Mouse (Mus musculus) megakaryocyte, adult 5-6 weeks (primary cell): Measurements from ENCODE around the gene Atp2a1. TPM values are rescaled to one million over a fixed set of nuclear protein-coding genes. Genes with fewer than 3 reads are reported as not detected.
"Not testable (repeated sequence)": the region's sequence is repeated elsewhere in the genome, so short reads cannot be mapped to it uniquely, and the experiment has no call there.

ENCODE experiments used
- ATAC-seq: 2 replicates; pipeline ENCODE4 v1.8.0; 2016; ENCODE audit warnings: mild to moderate bottlenecking, inconsistent platforms; ENCODE audit not compliant: poor library complexity, severe bottlenecking
- total RNA-seq, 2 experiments: library from RNA; stranded (forward) in 1 of 2; stranded (reverse) in 1 of 2; fragments of 153-499, 151-499 nt in 1 of 2; fragments of 221-1000, 200-1000 nt in 1 of 2; gene quantifications; 2 replicates each; pipeline versions ENCODE4 v1.2.3 to v1.2.4; 2015 to 2017

Atp2a1 gene
- total RNA-seq, 2 experiments from 2014 or later: 0.07 TPM; not detected in 1

- ATAC-seq: no peak
Measured at GRCm38 (mm10) chr7:126417606-126418005, 45.3 kb downstream of the Atp2a1 start.

GRCm38 (mm10) chr7:126417045-126417444 lies 45.9 kb downstream of the Atp2a1 start:
- ATAC-seq: no peak

GRCm38 (mm10) chr7:126416615-126417014 lies 46.3 kb downstream of the Atp2a1 start:
- peak; percentile 57 for ATAC-seq

GRCm38 (mm10) chr7:126414725-126415124 lies 48.2 kb downstream of the Atp2a1 start, which contains the start of gene Cd19:
TSS of gene Cd19 (minus strand) at chr7:126414889.
- no peak for ATAC-seq

- no peak for ATAC-seq
Measured at GRCm38 (mm10) chr7:126411061-126411460, 51.8 kb downstream of the Atp2a1 start.

GRCm38 (mm10) chr7:126408686-126409085 lies 54.2 kb downstream of the Atp2a1 start:
- ATAC-seq: no peak

- not testable (repeated sequence) for ATAC-seq
Measured at GRCm38 (mm10) chr7:126402518-126402917, 60.4 kb downstream of the Atp2a1 start.

GRCm38 (mm10) chr7:126399548-126399947 lies 63.4 kb downstream of the Atp2a1 start:
- ATAC-seq: peak; percentile 50

- ATAC-seq: no peak
Measured at GRCm38 (mm10) chr7:126397822-126398221, 65.1 kb downstream of the Atp2a1 start.

- no peak for ATAC-seq
Measured at GRCm38 (mm10) chr7:126397221-126397620, 65.7 kb downstream of the Atp2a1 start.

- ATAC-seq: peak; percentile 99
Measured at GRCm38 (mm10) chr7:126396298-126397119, 66.4 kb downstream of the Atp2a1 start, which contains the start of gene Nfatc2ip. TSS of gene Nfatc2ip (minus strand) at chr7:126396737.

Other genes starting within 250 kb of the Atp2a1 start
- gene Sbk1, start 190.5 kb downstream of the Atp2a1 start, total RNA-seq (2015): 4.7 and 5.2 TPM in 2 replicates
- gene Sbk1, start 190.5 kb downstream of the Atp2a1 start, total RNA-seq (2017): 5.1 and 5.6 TPM in 2 replicates
- 3.2 and 7.3 TPM in 2 replicates for gene Lat, start 93.5 kb downstream of the Atp2a1 start, total RNA-seq (2015)
- gene Lat, start 93.5 kb downstream of the Atp2a1 start, total RNA-seq (2017): 3.3 and 6.3 TPM in 2 replicates
- gene Spns1, start 85.7 kb downstream of the Atp2a1 start, total RNA-seq (2015): 7.9 and 11.5 TPM in 2 replicates
- gene Spns1, start 85.7 kb downstream of the Atp2a1 start, total RNA-seq (2017): 6.8 and 10.6 TPM in 2 replicates
- 10.1 and 11.7 TPM in 2 replicates for gene Nfatc2ip, start 66.4 kb downstream of the Atp2a1 start, total RNA-seq (2015)
- gene Nfatc2ip, start 66.4 kb downstream of the Atp2a1 start, total RNA-seq (2017): 13.9 and 16.6 TPM in 2 replicates
- 0.20 and 1.1 TPM in 2 replicates for gene Cd19, start 48.2 kb downstream of the Atp2a1 start, total RNA-seq (2015)
- 0.24 TPM in 1 of 2 replicates, not detected in the other for gene Cd19, start 48.2 kb downstream of the Atp2a1 start, total RNA-seq (2017)
- gene Rabep2, start 34.3 kb downstream of the Atp2a1 start, total RNA-seq (2015): 6.7 and 6.8 TPM in 2 replicates
- gene Rabep2, start 34.3 kb downstream of the Atp2a1 start, total RNA-seq (2017): 21.4 and 25.0 TPM in 2 replicates
- 18.2 and 20.6 TPM in 2 replicates for gene Sh2b1, start 12.3 kb upstream of the Atp2a1 start, total RNA-seq (2015)
- 9.9 and 10.6 TPM in 2 replicates for gene Sh2b1, start 12.3 kb upstream of the Atp2a1 start, total RNA-seq (2017)
- 40.2 and 44.3 TPM in 2 replicates for gene Tufm, start 24.3 kb upstream of the Atp2a1 start, total RNA-seq (2015)
- 33.8 and 44.9 TPM in 2 replicates for gene Tufm, start 24.3 kb upstream of the Atp2a1 start, total RNA-seq (2017)
- gene Atxn2l, start 40.3 kb upstream of the Atp2a1 start, total RNA-seq (2015): 75.5 and 84.4 TPM in 2 replicates
- gene Atxn2l, start 40.3 kb upstream of the Atp2a1 start, total RNA-seq (2017): 26.1 and 40.5 TPM in 2 replicates
- gene Eif3c, start 103.3 kb upstream of the Atp2a1 start, total RNA-seq (2015): 110 and 121 TPM in 2 replicates
- gene Eif3c, start 103.3 kb upstream of the Atp2a1 start, total RNA-seq (2017): 131 and 143 TPM in 2 replicates
- 27.6 and 30.3 TPM in 2 replicates for gene Apobr, start 121.8 kb upstream of the Atp2a1 start, total RNA-seq (2015)
- 98.7 and 99.5 TPM in 2 replicates for gene Apobr, start 121.8 kb upstream of the Atp2a1 start, total RNA-seq (2017)
- 106 and 118 TPM in 2 replicates for gene Cln3, start 122.7 kb upstream of the Atp2a1 start, total RNA-seq (2015)
- gene Cln3, start 122.7 kb upstream of the Atp2a1 start, total RNA-seq (2017): 59.5 and 77.8 TPM in 2 replicates
- 2.5 and 2.9 TPM in 2 replicates for gene Il27, start 131.8 kb upstream of the Atp2a1 start, total RNA-seq (2015)
- gene Il27, start 131.8 kb upstream of the Atp2a1 start, total RNA-seq (2017): 3.0 and 4.8 TPM in 2 replicates
- 54.7 and 61.4 TPM in 2 replicates for gene Nupr1, start 167.8 kb upstream of the Atp2a1 start, total RNA-seq (2015)
- 108 and 126 TPM in 2 replicates for gene Nupr1, start 167.8 kb upstream of the Atp2a1 start, total RNA-seq (2017)
- gene Sgf29, start 186.2 kb upstream of the Atp2a1 start, total RNA-seq (2015): 42.1 and 55.6 TPM in 2 replicates
- gene Sgf29, start 186.2 kb upstream of the Atp2a1 start, total RNA-seq (2017): 27.3 and 35.5 TPM in 2 replicates
- 4.8 and 6.6 TPM in 2 replicates for gene Sult1a1, start 213.3 kb upstream of the Atp2a1 start, total RNA-seq (2015)
- gene Sult1a1, start 213.3 kb upstream of the Atp2a1 start, total RNA-seq (2017): 6.6 and 6.9 TPM in 2 replicates
- gene Bola2, start 232.3 kb upstream of the Atp2a1 start, total RNA-seq (2015): 49.8 and 60.5 TPM in 2 replicates
- 106 and 161 TPM in 2 replicates for gene Bola2, start 232.3 kb upstream of the Atp2a1 start, total RNA-seq (2017)
- gene Slx1b, start 232.7 kb upstream of the Atp2a1 start, total RNA-seq (2015): 4.1 and 6.0 TPM in 2 replicates
- gene Slx1b, start 232.7 kb upstream of the Atp2a1 start, total RNA-seq (2017): 4.7 and 5.9 TPM in 2 replicates
- 1,020 and 1,059 TPM in 2 replicates for gene Coro1a, start 244.7 kb upstream of the Atp2a1 start, total RNA-seq (2015)
- gene Coro1a, start 244.7 kb upstream of the Atp2a1 start, total RNA-seq (2017): 1,317 and 1,554 TPM in 2 replicates